Mouse (Mus musculus): ENCODE measurements at regions not wholly inside any gene's neighbourhood (a gene's known extent, or its start where the extent isn't known, plus 50 kb on each side); places are given as distances from the start of the nearest gene placed in this dataset.

GRCm38 (mm10) chr15:6981430-6981829 is 106.7 kb upstream of the Osmr start:
- Histone ChIP-seq H3K27me3 (0 out of 2 replicates have a peak, but pooled peaks cover 3% of the 10 kb centered on the region), H3K27ac (no peak overlapping the region), H3K9me3 (no peaks in the 10 kb centered on the region), H3K36me3 (no peaks in the 10 kb centered on the region), H3K9ac (no peak overlapping the region), H3K4me1 (0 out of 2 replicates have a peak, but pooled peaks cover 9% of the 10 kb centered on the region), H3K4me3 (no peak overlapping the region), H3K4me2 (replicated peaks) (no peak overlapping the region)
- no peak for ATAC-seq (ENCODE audit: low FRiP score, low read depth)
- WGBS = 44% methylated on average over 9 of the region's 9 CpGs

DNA sequence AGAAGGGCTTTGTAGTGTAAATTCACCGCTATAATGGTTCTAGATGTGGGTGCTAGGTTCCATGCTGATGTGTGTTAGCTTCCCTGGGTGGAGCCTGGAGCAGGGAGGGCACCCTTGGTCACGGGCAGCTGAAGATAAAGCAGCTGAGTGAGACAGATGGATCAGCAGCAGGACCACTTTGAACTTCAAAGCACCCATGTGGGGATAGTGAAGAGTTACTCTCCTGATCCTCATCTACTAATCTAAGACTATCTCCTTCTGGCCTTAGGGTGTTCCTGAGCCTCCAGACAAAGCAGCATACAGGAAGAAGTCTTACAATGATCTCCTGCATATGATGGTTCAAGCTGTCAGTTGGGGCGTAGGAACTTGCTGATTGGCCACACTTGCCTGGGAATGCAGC is 107.1 kb upstream of the Lifr start:
- no peak overlapping the region for H3K4me2 ChIP-seq (replicated peaks)
- no peaks in the 10 kb centered on the region for H3K36me3 ChIP-seq
- H3K27ac ChIP-seq = no peak overlapping the region
- H3K9ac ChIP-seq = no peak overlapping the region
- 0 out of 2 replicates have a peak, but pooled peaks cover 3% of the 10 kb centered on the region for H3K27me3 ChIP-seq
- H3K4me3 ChIP-seq = no peak overlapping the region
- ATAC-seq (ENCODE audit: low FRiP score, low read depth) = no peak
- no peaks in the 10 kb centered on the region for H3K9me3 ChIP-seq
- H3K4me1 ChIP-seq = 0 out of 2 replicates have a peak, but pooled peaks cover 9% of the 10 kb centered on the region
- WGBS = 75% methylated on average over 3 of the region's 3 CpGs

- no peak for ATAC-seq (ENCODE audit: low FRiP score, low read depth)
- no peak overlapping the region for H3K27ac ChIP-seq
- H3K4me3 ChIP-seq = no peak overlapping the region
- 0 out of 2 replicates have a peak, but pooled peaks cover 9% of the 10 kb centered on the region for H3K4me1 ChIP-seq
- 78% methylated on average over 3 of the region's 3 CpGs for WGBS
- no peaks in the 10 kb centered on the region for H3K27me3 ChIP-seq
- H3K36me3 ChIP-seq = no peaks in the 10 kb centered on the region
- H3K4me2 ChIP-seq (replicated peaks) = no peak overlapping the region
- no peaks in the 10 kb centered on the region for H3K9me3 ChIP-seq
- no peak overlapping the region for H3K9ac ChIP-seq
These were observed 102.2 kb upstream of the Lifr start for GRCm38 (mm10) chr15:6988187-6988586.

DNA sequence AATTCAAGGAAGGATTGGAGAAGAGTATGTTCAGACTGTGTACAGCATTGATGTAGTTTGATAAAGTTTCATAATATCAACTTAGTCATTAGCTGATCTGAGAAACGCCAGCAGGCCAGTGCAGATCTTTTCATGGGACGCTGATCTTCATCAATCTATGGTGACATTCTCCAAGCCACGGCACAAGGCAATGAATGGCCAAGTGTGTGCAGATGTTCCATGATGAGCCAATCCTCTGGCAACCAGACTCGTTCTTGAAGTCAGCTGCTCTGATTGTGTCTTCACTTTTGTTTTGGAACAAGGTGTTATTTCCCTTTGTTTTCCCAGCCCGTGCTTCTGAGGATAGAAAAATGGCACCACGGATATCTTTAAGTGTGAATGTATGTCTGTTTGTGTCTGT is 101.3 kb upstream of the Lifr start:
- ATAC-seq (ENCODE audit: low FRiP score, low read depth) = no peak
- H3K27ac ChIP-seq = no peak overlapping the region

GRCm38 (mm10) chr15:6993226-6993625 is 97.2 kb upstream of the Lifr start:
- no peaks in the 10 kb centered on the region for H3K9me3 ChIP-seq
- H3K36me3 ChIP-seq = no peaks in the 10 kb centered on the region
- WGBS = 72% methylated on average over 9 of the region's 9 CpGs
- ATAC-seq (ENCODE audit: low FRiP score, low read depth) = no peak
- H3K4me1 ChIP-seq = no peaks in the 10 kb centered on the region
- H3K4me3 ChIP-seq = no peak overlapping the region
- H3K27ac ChIP-seq = no peak overlapping the region
- H3K9ac ChIP-seq = no peak overlapping the region
- H3K27me3 ChIP-seq = no peaks in the 10 kb centered on the region
- no peak overlapping the region for H3K4me2 ChIP-seq (replicated peaks)

More for the DNA sequence above, 101.3 kb upstream of the Lifr start:
- no peak overlapping the region for H3K4me3 ChIP-seq
- WGBS = 89% methylated on average over 6 of the region's 6 CpGs
- H3K4me1 ChIP-seq = 0 out of 2 replicates have a peak, but pooled peaks cover 9% of the 10 kb centered on the region
- no peak overlapping the region for H3K4me2 ChIP-seq (replicated peaks)
- no peaks in the 10 kb centered on the region for H3K9me3 ChIP-seq
- no peak overlapping the region for H3K9ac ChIP-seq
- no peaks in the 10 kb centered on the region for H3K36me3 ChIP-seq
- no peaks in the 10 kb centered on the region for H3K27me3 ChIP-seq

DNA sequence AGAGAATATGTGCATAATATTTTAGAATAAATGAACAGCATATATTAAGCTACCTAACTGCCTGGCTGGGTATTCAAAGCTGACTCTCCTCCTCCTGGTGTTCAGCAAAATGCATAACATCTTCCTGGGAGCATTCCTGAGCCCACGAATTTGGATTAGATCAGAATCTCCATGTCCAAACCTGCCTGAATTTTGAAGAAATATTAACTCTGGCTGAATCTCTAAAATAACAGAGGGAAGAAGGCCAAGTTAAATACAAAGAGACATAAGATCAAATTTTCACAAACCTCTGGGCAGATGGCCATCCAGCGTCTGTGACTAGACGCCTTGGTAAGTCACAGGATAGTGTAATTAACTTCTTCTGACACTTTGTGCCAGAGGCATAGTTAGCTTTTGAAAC is 95.2 kb upstream of the Lifr start:
- H3K36me3 ChIP-seq = no peaks in the 10 kb centered on the region
- H3K4me1 ChIP-seq = no peaks in the 10 kb centered on the region

GRCm38 (mm10) chr15:6997871-6998270 is 92.5 kb upstream of the Lifr start:
- Histone ChIP-seq H3K4me1 (peaks cover 21% of the 10 kb centered on the region; the same call in 1 of the 2 replicates), H3K9me3 (no peaks in the 10 kb centered on the region), H3K4me3 (no peak overlapping the region), H3K27me3 (no peaks in the 10 kb centered on the region), H3K27ac (no peak overlapping the region), H3K4me2 (replicated peaks) (no peak overlapping the region), H3K9ac (no peak overlapping the region), H3K36me3 (no peaks in the 10 kb centered on the region)
- ATAC-seq (ENCODE audit: low FRiP score, low read depth) = no peak
- WGBS = 74% methylated on average over 5 of the region's 5 CpGs

More for the DNA sequence above, 95.2 kb upstream of the Lifr start:
- Histone ChIP-seq H3K4me3 (no peak overlapping the region), H3K4me2 (replicated peaks) (no peak overlapping the region), H3K9me3 (no peaks in the 10 kb centered on the region), H3K27me3 (no peaks in the 10 kb centered on the region), H3K9ac (no peak overlapping the region), H3K27ac (no peak overlapping the region)
- 61% methylated on average over 3 of the region's 3 CpGs for WGBS
- ATAC-seq (ENCODE audit: low FRiP score, low read depth) = no peak

DNA sequence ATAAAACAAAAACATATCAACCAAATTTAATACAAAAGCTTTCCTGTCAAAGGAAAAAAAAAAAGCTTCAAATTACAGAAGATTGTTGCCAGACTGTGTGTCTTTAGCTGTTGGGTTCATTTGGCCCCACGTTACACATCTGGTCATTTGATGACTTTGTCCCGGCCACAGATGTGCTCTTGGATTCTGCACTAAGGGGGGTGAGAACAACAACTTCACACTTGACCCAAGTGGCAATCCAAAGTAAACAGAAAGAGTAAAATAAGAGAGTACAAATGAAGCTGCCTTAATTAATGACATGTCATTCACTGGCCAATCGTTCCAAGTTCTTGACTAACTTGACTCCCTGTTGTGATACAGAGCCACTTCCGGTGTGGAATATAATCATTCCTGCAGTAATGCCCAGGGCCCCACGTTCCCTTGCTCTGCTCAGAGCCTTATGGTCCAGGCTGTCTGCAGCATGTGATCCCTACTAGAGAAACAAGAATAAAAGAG is 91.8 kb upstream of the Lifr start:
- no peak for ATAC-seq (ENCODE audit: low FRiP score, low read depth)
- Histone ChIP-seq H3K36me3 (no peaks in the 10 kb centered on the region), H3K4me1 (peaks cover 21% of the 10 kb centered on the region; the same call in 1 of the 2 replicates), H3K27me3 (no peaks in the 10 kb centered on the region), H3K4me2 (replicated peaks) (no peak overlapping the region), H3K27ac (no peak overlapping the region), H3K9ac (no peak overlapping the region), H3K9me3 (no peaks in the 10 kb centered on the region), H3K4me3 (no peak overlapping the region)
- 41% methylated on average over 5 of the region's 5 CpGs for WGBS

GRCm38 (mm10) chr15:6999667-7000066 is 90.7 kb upstream of the Lifr start:
- 70% methylated on average over 3 of the region's 3 CpGs for WGBS
- H3K36me3 ChIP-seq = no peaks in the 10 kb centered on the region
- no peaks in the 10 kb centered on the region for H3K27me3 ChIP-seq
- H3K4me2 ChIP-seq (replicated peaks) = no peak overlapping the region
- no peak for ATAC-seq (ENCODE audit: low FRiP score, low read depth)
- no peak overlapping the region for H3K9ac ChIP-seq
- H3K27ac ChIP-seq = no peak overlapping the region
- H3K4me1 ChIP-seq = peaks cover 21% of the 10 kb centered on the region; the same call in 1 of the 2 replicates
- no peaks in the 10 kb centered on the region for H3K9me3 ChIP-seq
- H3K4me3 ChIP-seq = no peak overlapping the region

DNA sequence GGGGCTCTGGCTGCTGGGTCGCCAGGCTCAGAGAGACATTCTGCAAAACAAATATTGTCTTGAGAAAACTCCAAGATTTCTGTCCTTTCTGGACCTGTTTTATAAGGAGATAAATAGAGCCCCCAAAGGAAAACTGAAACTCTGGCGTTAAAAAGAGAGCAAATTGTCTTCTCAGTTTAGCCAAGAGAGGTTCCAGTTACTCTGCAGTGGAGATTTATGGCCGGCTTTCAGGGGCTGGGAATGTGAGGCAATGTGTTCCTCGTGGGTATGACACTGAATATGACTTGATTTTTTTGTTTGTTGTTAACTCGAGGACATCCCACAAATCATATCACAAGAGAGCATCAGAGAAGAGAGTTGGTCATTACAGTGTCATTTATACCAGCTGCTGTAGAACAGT is 88.2 kb upstream of the Lifr start:
- 26% methylated on average over 5 of the region's 5 CpGs for WGBS
- Histone ChIP-seq H3K4me3 (no peak overlapping the region), H3K36me3 (no peaks in the 10 kb centered on the region), H3K9me3 (no peaks in the 10 kb centered on the region), H3K9ac (no peak overlapping the region), H3K4me1 (peaks cover 21% of the 10 kb centered on the region; the same call in 1 of the 2 replicates), H3K27ac (no peak overlapping the region; the same call in 1 of the 2 replicates), H3K27me3 (no peaks in the 10 kb centered on the region), H3K4me2 (replicated peaks) (no peak overlapping the region)
- no peak for ATAC-seq (ENCODE audit: low FRiP score, low read depth)

DNA sequence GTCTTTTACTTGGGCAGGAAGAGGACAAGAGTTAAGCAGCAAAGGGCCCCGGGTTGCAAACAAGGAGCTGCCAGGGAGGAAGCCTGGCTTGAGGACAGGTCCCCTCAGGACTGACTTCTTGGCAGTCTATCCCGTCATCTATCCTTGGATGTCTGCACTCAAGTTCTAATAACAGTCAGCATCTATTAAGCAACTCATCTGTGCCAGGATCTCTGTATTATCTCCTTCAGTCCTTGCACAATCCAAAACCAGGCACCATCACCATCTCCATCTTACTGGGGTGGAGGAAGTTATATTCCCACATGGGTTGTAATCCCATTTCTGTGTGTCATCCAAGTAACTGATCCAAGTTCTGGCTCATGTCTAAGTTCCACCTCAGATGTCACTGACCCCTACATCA is 87.1 kb upstream of the Lifr start:
- Histone ChIP-seq H3K27ac (no peak overlapping the region), H3K9me3 (no peaks in the 10 kb centered on the region), H3K4me2 (replicated peaks) (no peak overlapping the region), H3K4me3 (no peak overlapping the region), H3K4me1 (peaks cover 21% of the 10 kb centered on the region; the same call in 1 of the 2 replicates), H3K36me3 (no peaks in the 10 kb centered on the region), H3K9ac (no peak overlapping the region), H3K27me3 (no peaks in the 10 kb centered on the region)
- 81% methylated on average over 2 of the region's 2 CpGs for WGBS
- ATAC-seq (ENCODE audit: low FRiP score, low read depth) = no peak

DNA sequence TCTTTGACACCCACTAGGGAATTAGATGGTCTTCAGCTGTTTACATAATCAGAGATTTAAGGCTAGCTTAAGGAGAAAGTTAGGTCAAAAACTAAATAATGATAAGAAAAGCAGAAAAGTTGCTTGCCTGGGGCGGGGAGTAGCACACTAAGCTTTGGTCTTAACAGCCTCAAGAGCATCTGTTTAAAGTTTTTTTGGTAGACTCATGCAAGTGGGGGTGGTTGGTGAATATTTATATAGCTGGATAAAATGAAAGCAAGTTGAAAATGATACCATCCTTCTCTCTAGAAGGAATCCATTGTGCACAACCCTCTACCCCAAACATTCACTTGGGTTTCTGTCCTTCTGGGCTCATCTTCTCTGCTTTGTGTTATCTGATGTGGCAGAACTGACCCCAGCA is 85.3 kb upstream of the Lifr start:
- no peak overlapping the region for H3K4me3 ChIP-seq
- no peaks in the 10 kb centered on the region for H3K9me3 ChIP-seq
- no peaks in the 10 kb centered on the region for H3K27me3 ChIP-seq
- H3K36me3 ChIP-seq = no peaks in the 10 kb centered on the region
- peaks cover 21% of the 10 kb centered on the region; the same call in 1 of the 2 replicates for H3K4me1 ChIP-seq
- H3K4me2 ChIP-seq (replicated peaks) = no peak overlapping the region
- no peak overlapping the region for H3K27ac ChIP-seq
- no peak overlapping the region for H3K9ac ChIP-seq
- ATAC-seq (ENCODE audit: low FRiP score, low read depth) = no peak
- 90% methylated on average over 1 of the region's 1 CpGs for WGBS

DNA sequence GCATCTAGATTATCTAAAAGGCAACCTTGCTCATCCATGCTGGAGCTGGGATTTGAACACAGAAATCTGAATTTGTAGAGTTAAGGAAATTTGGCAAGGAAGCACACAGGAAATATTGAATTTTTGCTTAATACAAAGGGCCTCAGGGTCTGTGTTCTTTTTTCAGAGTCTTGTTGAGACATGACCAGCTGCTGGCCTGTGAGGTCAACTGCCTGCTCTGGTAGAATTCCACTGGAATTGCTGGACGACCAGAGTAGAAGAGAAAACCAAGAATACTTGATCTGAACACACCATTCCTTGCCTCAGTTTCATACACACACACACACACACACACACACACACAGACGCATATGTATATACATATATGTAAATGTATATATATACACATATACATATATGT is 84.1 kb upstream of the Lifr start:
- H3K9ac ChIP-seq = no peak overlapping the region
- 82% methylated on average over 2 of the region's 2 CpGs for WGBS
- H3K4me2 ChIP-seq (replicated peaks) = no peak overlapping the region
- no peak for ATAC-seq (ENCODE audit: low FRiP score, low read depth)
- no peaks in the 10 kb centered on the region for H3K9me3 ChIP-seq
- H3K27me3 ChIP-seq = no peaks in the 10 kb centered on the region
- no peak overlapping the region for H3K27ac ChIP-seq
- peaks cover 14% of the 10 kb centered on the region; the same call in 1 of the 2 replicates for H3K4me1 ChIP-seq
- H3K4me3 ChIP-seq = no peak overlapping the region
- no peaks in the 10 kb centered on the region for H3K36me3 ChIP-seq
